Mouse (Mus musculus): ENCODE data around the gene Lenep. TPM values are rescaled to one million over a fixed set of nuclear protein-coding genes. Genes with fewer than 3 reads are reported as not detected.
A peak's percentile ranks its signal among the peaks of the same experiment; 100 is the strongest.

Lenep gene
- polyA plus RNA-seq, 1 experiment from 2014 or later = not detected

GRCm38 (mm10) chr3:89381233-89381632 is 21.4 kb downstream of the Lenep start:
- 83% methylated on average over 11 of the region's 11 CpGs for WGBS (ENCODE audit: insufficient replicate concordance)
- peaks cover 33% of the 10 kb centered on the region for H3K4me1 ChIP-seq

GRCm38 (mm10) chr3:89380711-89381110 is 21.9 kb downstream of the Lenep start:
- peaks cover 20% of the 10 kb centered on the region for H3K36me3 ChIP-seq
- no peak for ATAC-seq
- H3K4me2 ChIP-seq = no peak overlapping the region
- peaks cover 3% of the 10 kb centered on the region; the same call in 1 of the 2 replicates for H3K27me3 ChIP-seq (replicated peaks)
- no peak overlapping the region for H3K27ac ChIP-seq
- H3K4me3 ChIP-seq = no peak overlapping the region
- H3K4me1 ChIP-seq = peaks cover 30% of the 10 kb centered on the region
- no peak overlapping the region for H3K9ac ChIP-seq
- 87% methylated on average over 18 of the region's 18 CpGs for whole genome bisulfite sequencing (ENCODE audit: insufficient replicate concordance)
- H3K9me3 ChIP-seq (replicated peaks) = no peaks in the 10 kb centered on the region

More at GRCm38 (mm10) chr3:89381233-89381632, 21.4 kb downstream of the Lenep start:
- Histone ChIP-seq H3K9ac (no peak overlapping the region), H3K9me3 (replicated peaks) (no peaks in the 10 kb centered on the region), H3K27ac (no peak overlapping the region), H3K4me3 (no peak overlapping the region), H3K36me3 (peaks cover 20% of the 10 kb centered on the region), H3K27me3 (replicated peaks) (peaks cover 6% of the 10 kb centered on the region; the same call in 1 of the 2 replicates), H3K4me2 (no peak overlapping the region)
- no peak for ATAC-seq

GRCm38 (mm10) chr3:89380291-89380690 is 22.3 kb downstream of the Lenep start:
- H3K9me3 ChIP-seq (replicated peaks) = no peaks in the 10 kb centered on the region
- no peak overlapping the region for H3K27ac ChIP-seq
- H3K4me1 ChIP-seq = peaks cover 26% of the 10 kb centered on the region
- H3K4me3 ChIP-seq = no peak overlapping the region
- H3K4me2 ChIP-seq = no peak overlapping the region
- no peak for ATAC-seq
- H3K9ac ChIP-seq = no peak overlapping the region
- no peaks in the 10 kb centered on the region; the same call in 1 of the 2 replicates for H3K27me3 ChIP-seq (replicated peaks)
- H3K36me3 ChIP-seq = peaks cover 20% of the 10 kb centered on the region
- WGBS (ENCODE audit: insufficient replicate concordance) = 88% methylated on average over 14 of the region's 14 CpGs

- Histone ChIP-seq H3K36me3 (peaks cover 20% of the 10 kb centered on the region), H3K4me1 (peaks cover 19% of the 10 kb centered on the region), H3K9me3 (replicated peaks) (no peaks in the 10 kb centered on the region), H3K9ac (no peak overlapping the region), H3K27me3 (replicated peaks) (no peaks in the 10 kb centered on the region; the same call in 1 of the 2 replicates), H3K4me2 (no peak overlapping the region), H3K27ac (no peak overlapping the region), H3K4me3 (no peak overlapping the region)
- 78% methylated on average over 31 of the region's 31 CpGs for WGBS (ENCODE audit: insufficient replicate concordance)
- no peak for ATAC-seq
Observed at GRCm38 (mm10) chr3:89379388-89380131, 23.0 kb downstream of the Lenep start.

- Histone ChIP-seq H3K36me3 (peaks cover 20% of the 10 kb centered on the region), H3K27me3 (replicated peaks) (peaks cover under 1% of the 10 kb centered on the region; the same call in 1 of the 2 replicates), H3K9ac (peak overlapping the region; percentile 59), H3K27ac (peak overlapping the region; percentile 33; the same call in 1 of the 2 replicates), H3K9me3 (replicated peaks) (no peaks in the 10 kb centered on the region), H3K4me2 (peak overlapping the region; percentile 78), H3K4me3 (peak overlapping the region; percentile 51), H3K4me1 (peaks cover 26% of the 10 kb centered on the region)
- ATAC-seq = peak; percentile 77
- 9% methylated on average over 29 of the region's 29 CpGs for WGBS (ENCODE audit: insufficient replicate concordance)
Observed at GRCm38 (mm10) chr3:89378394-89379067, 24.1 kb downstream of the Lenep start.

GRCm38 (mm10) chr3:89377831-89378230 is 24.8 kb downstream of the Lenep start:
- Histone ChIP-seq H3K4me3 (no peak overlapping the region), H3K4me1 (peaks cover 32% of the 10 kb centered on the region), H3K9me3 (replicated peaks) (no peaks in the 10 kb centered on the region), H3K27me3 (replicated peaks) (peaks cover 7% of the 10 kb centered on the region; the same call in 1 of the 2 replicates), H3K4me2 (peak overlapping the region; percentile 78), H3K36me3 (peaks cover 20% of the 10 kb centered on the region), H3K27ac (no peak overlapping the region), H3K9ac (no peak overlapping the region)
- ATAC-seq = no peak
- 72% methylated on average over 4 of the region's 4 CpGs for WGBS (ENCODE audit: insufficient replicate concordance)

- no peak overlapping the region for H3K9ac ChIP-seq
- no peak overlapping the region; the same call in 1 of the 2 replicates for H3K27ac ChIP-seq
- peaks cover 7% of the 10 kb centered on the region; the same call in 1 of the 2 replicates for H3K27me3 ChIP-seq (replicated peaks)
- H3K36me3 ChIP-seq = no peaks in the 10 kb centered on the region
- 34% methylated on average over 5 of the region's 5 CpGs for WGBS (ENCODE audit: insufficient replicate concordance)
- H3K4me2 ChIP-seq = no peak overlapping the region
- peaks cover 24% of the 10 kb centered on the region for H3K4me1 ChIP-seq
- H3K4me3 ChIP-seq = no peak overlapping the region
- no peaks in the 10 kb centered on the region for H3K9me3 ChIP-seq (replicated peaks)
- ATAC-seq = no peak
Observed at GRCm38 (mm10) chr3:89373581-89374231, 28.9 kb downstream of the Lenep start.

- ATAC-seq = no peak
- Histone ChIP-seq H3K4me2 (no peak overlapping the region), H3K4me1 (no peaks in the 10 kb centered on the region), H3K9me3 (replicated peaks) (no peaks in the 10 kb centered on the region), H3K9ac (no peak overlapping the region), H3K27me3 (replicated peaks) (peaks cover 13% of the 10 kb centered on the region; the same call in 1 of the 2 replicates), H3K27ac (no peak overlapping the region), H3K4me3 (no peak overlapping the region), H3K36me3 (no peaks in the 10 kb centered on the region)
- WGBS (ENCODE audit: insufficient replicate concordance) = 65% methylated on average over 11 of the region's 11 CpGs
Observed at GRCm38 (mm10) chr3:89367338-89367737, 35.3 kb downstream of the Lenep start.

- WGBS (ENCODE audit: insufficient replicate concordance) = 61% methylated on average over 20 of the region's 20 CpGs
- Histone ChIP-seq H3K27ac (no peak overlapping the region), H3K9ac (no peak overlapping the region), H3K4me1 (no peaks in the 10 kb centered on the region), H3K27me3 (replicated peaks) (peaks cover 13% of the 10 kb centered on the region; the same call in 1 of the 2 replicates), H3K4me2 (no peak overlapping the region), H3K9me3 (replicated peaks) (no peaks in the 10 kb centered on the region), H3K36me3 (no peaks in the 10 kb centered on the region), H3K4me3 (no peak overlapping the region)
- ATAC-seq = no peak
Observed at GRCm38 (mm10) chr3:89365486-89366414, 36.8 kb downstream of the Lenep start.

- H3K9me3 ChIP-seq (replicated peaks) = no peaks in the 10 kb centered on the region
- H3K36me3 ChIP-seq = no peaks in the 10 kb centered on the region
- no peak within 1 kb of the TSS for H3K9ac ChIP-seq
- ATAC-seq = no peak
- no peaks in the 10 kb centered on the region for H3K4me1 ChIP-seq
- H3K27ac ChIP-seq = no peak within 1 kb of the TSS
- no peak within 1 kb of the TSS for H3K4me3 ChIP-seq
- 68% methylated on average over 11 of the region's 11 CpGs for WGBS (ENCODE audit: insufficient replicate concordance)
- H3K27me3 ChIP-seq (replicated peaks) = peaks cover 13% of the 10 kb centered on the region; the same call in 1 of the 2 replicates
- no peak within 1 kb of the TSS for H3K4me2 ChIP-seq
Observed at GRCm38 (mm10) chr3:89365153-89365485, 37.5 kb downstream of the Lenep start, which contains the start of gene Dcst1. Dcst1 (minus strand) TSS chr3:89365253.

GRCm38 (mm10) chr3:89364631-89365030 is 38.0 kb downstream of the Lenep start:
- Histone ChIP-seq H3K4me1 (no peaks in the 10 kb centered on the region), H3K36me3 (no peaks in the 10 kb centered on the region), H3K27me3 (replicated peaks) (peaks cover 13% of the 10 kb centered on the region; the same call in 1 of the 2 replicates), H3K4me2 (no peak overlapping the region), H3K27ac (no peak overlapping the region), H3K4me3 (no peak overlapping the region), H3K9me3 (replicated peaks) (no peaks in the 10 kb centered on the region), H3K9ac (no peak overlapping the region)
- WGBS (ENCODE audit: insufficient replicate concordance) = 57% methylated on average over 8 of the region's 8 CpGs
- ATAC-seq = no peak

All from liver, embryonic 12.5 days (tissue).